Mouse (Mus musculus) lung, postnatal 0 days (tissue): ENCODE measurements around the gene Tmem136. TPM values are rescaled to one million over a fixed set of nuclear protein-coding genes. Genes with fewer than 3 reads are reported as not detected.

Experiments
- ATAC-seq: fragments of 200-750 bp; cut with Nextera tagmentation; 2 replicates; pipeline ENCODE4 v1.8.0; 2017; ENCODE audit warnings: moderate library complexity
- DNase-seq: peaks from one replicate; pipeline ENCODE4 v3.0.0-alpha.2; 2016; ENCODE audit warnings: low spot score
- H3K27ac ChIP-seq: fragments of 300-500 bp; sonication (generic); 2 replicates; pipeline ENCODE4 v1.5.1; 2014; ENCODE audit warnings: antibody characterized with exemption, mild to moderate bottlenecking, low read length, mixed read lengths
- H3K27me3 ChIP-seq: fragments of 300-500 bp; sonication (generic); replicated peaks from 2 replicates; pipeline ENCODE4 v1.6.1; 2014; ENCODE audit warnings: low read length, mixed read lengths; ENCODE audit not compliant: insufficient read depth
- H3K36me3 ChIP-seq: fragments of 300-500 bp; sonication (generic); 2 replicates; pipeline ENCODE4 v1.6.1; 2014; ENCODE audit warnings: low read length, mixed read lengths; ENCODE audit not compliant: insufficient read depth
- H3K4me1 ChIP-seq: fragments of 300-500 bp; sonication (generic); 2 replicates; pipeline ENCODE4 v1.6.1; 2014; ENCODE audit warnings: antibody characterized with exemption, low read depth, low read length, mixed read lengths; ENCODE audit not compliant: insufficient read depth
- H3K4me2 ChIP-seq: fragments of 300-500 bp; sonication (generic); replicated peaks from 2 replicates; pipeline ENCODE4 v1.6.1; 2014; ENCODE audit warnings: low read depth, mild to moderate bottlenecking, low read length, moderate library complexity, mixed read lengths
- H3K4me3 ChIP-seq: fragments of 300-500 bp; sonication (generic); 2 replicates; pipeline ENCODE4 v1.5.1; 2014; ENCODE audit warnings: low read depth, low read length
- H3K9ac ChIP-seq: fragments of 300-500 bp; sonication (generic); replicated peaks from 2 replicates; pipeline ENCODE4 v1.6.1; 2014; ENCODE audit warnings: low read depth, mild to moderate bottlenecking
- H3K9me3 ChIP-seq: fragments of 300-500 bp; sonication (generic); 2 replicates; pipeline ENCODE4 v1.6.1; 2016; ENCODE audit warnings: low read length, mixed read lengths
- CTCF ChIP-seq: IDR thresholded peaks from 2 replicates; pipeline ENCODE4 v1.5.1; 2016; ENCODE audit warnings: antibody characterized with exemption, mild to moderate bottlenecking
- EP300 ChIP-seq: IDR thresholded peaks from 2 replicates; pipeline ENCODE4 v1.6.1; 2016; ENCODE audit warnings: antibody characterized with exemption, mild to moderate bottlenecking, control low read depth
- WGBS: fragments of 180-500 bp; shearing (Covaris S2); extraction: QIAGEN DNeasy Blood & Tissue Kit; methylation state at CpG from one replicate; pipeline ENCODE4 v1.1.7; 2014; 5-methylcytosine and 5-hydroxymethylcytosine counted together
- polyA plus RNA-seq: library from polyadenylated mRNA; unstranded; fragments of >200 nt; fragmentation: Nextera tagmentation; extraction: Ambion mirVana; gene quantifications from 2 replicates; pipeline ENCODE4 v1.2.1, GENCODE M21; 2015

Tmem136 gene
- polyA plus RNA-seq, 1 experiment from 2014 or later = 2.8 TPM

DNA sequence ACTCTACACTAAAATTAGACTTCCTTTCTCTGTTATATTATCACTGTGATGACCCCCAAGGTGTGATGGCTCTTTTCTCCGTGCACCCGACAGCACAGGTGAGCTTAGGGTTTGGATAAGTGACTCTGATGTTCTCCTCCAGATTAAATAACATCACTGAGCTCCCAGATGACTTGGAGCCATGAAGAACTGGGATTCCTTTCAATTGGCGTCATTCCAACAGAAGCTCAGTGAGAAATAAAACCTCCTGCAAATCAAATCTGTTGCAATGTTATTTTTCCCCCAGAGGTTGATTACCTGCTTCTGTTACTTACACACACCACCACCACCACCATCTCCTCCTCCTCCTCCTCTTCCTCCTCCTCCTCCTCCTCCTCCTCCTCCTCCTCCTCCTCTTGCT lies 22.6 kb downstream of the Tmem136 start:
- no peak for ATAC-seq
- H3K9me3 ChIP-seq = no peaks in the 10 kb centered on the region

DNA sequence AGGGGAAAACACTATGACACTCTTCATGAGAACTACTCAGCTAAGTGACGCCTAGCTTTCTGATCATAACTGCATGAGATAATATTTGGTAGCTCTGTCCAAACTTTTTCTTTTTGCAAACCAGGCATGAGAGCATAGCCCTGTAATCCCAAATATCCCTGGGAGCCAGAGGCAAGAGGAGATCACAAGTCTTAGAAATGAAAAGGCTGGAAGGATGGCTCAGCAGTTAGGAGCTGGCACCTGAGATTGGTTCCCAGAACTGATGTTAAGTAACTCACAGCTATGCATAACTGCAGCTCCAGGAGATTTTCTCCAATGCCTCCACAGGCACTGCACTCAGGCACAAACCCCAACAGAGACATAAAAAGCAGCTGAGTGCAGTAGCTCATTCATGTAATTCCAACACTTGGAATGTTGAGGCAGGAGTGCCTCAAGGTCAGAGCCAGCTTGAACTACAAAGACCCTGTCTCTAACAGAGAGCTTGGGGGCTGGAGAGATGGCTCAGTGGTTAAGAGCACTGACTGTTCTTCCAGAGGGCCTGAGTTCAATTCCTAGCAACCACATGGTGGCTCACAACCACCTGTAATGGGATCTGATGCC lies 30.6 kb downstream of the Tmem136 start:
- no peak overlapping the region for H3K4me2 ChIP-seq
- no peaks in the 10 kb centered on the region for H3K9me3 ChIP-seq
- no peaks in the 10 kb centered on the region for H3K36me3 ChIP-seq
- peaks cover 19% of the 10 kb centered on the region; the same call in 1 of the 2 replicates for H3K4me1 ChIP-seq
- ATAC-seq = no peak
- no peak overlapping the region for H3K9ac ChIP-seq
- no peak overlapping the region for H3K4me3 ChIP-seq
- no peaks in the 10 kb centered on the region for H3K27me3 ChIP-seq
- DNase-seq = no peak
- TF ChIP-seq CTCF (no peak), EP300 (no peak)
- peak overlapping the region; percentile 11; the same call in 1 of the 2 replicates for H3K27ac ChIP-seq
- WGBS = 55% methylated on average over 1 of the region's 1 CpGs

More for the DNA sequence above, 22.6 kb downstream of the Tmem136 start:
- Histone ChIP-seq H3K4me3 (no peak overlapping the region), H3K27me3 (no peaks in the 10 kb centered on the region), H3K4me1 (peaks cover 3% of the 10 kb centered on the region; the same call in 1 of the 2 replicates), H3K27ac (no peak overlapping the region), H3K36me3 (no peaks in the 10 kb centered on the region), H3K4me2 (no peak overlapping the region), H3K9ac (no peak overlapping the region)
- DNase-seq = peak; percentile 45
- TF ChIP-seq EP300 (no peak), CTCF (no peak)
- WGBS = 48% methylated on average over 3 of the region's 3 CpGs

DNA sequence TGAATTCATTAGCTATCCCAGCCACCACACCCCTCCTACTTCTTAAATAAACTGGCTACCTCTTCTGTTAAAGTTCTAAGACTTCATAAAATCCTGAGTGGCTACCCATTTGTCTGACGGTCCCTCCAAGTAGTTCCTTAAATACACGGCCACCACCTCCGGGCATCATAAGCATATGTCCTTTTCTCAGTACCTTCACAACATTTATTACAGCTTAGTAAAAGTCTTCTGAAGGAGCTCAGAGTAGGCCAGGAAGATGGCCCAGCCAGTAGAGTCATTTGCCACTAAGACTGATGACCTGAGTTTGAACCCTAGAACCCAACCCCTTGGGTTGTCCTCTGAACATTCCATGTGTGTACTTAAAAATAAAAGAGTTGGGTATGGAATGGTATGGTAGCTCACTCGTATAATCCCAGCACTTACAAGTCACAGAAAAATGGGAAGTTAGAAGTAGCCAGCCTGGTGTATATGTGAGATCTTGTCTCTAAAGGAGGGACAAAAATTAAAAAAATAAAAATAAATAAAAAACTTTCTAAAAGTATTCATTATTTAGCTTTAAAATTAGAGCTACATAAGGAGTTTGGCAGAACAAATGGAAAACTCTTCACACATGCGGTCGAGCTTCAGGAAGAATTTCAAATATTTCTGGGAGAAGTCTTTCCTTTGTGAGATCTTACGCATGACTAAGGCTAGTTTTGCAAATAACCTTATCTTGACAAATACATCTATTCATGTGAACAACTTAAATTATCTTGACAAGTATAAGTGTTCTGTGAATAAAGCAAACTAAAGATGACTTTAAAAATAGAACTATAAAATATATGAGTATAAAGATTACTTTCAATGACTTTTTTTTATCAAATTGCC lies 31.6 kb downstream of the Tmem136 start:
- ATAC-seq = peak; percentile 80
- no peaks in the 10 kb centered on the region for H3K9me3 ChIP-seq
- H3K9ac ChIP-seq = no peak overlapping the region
- TF ChIP-seq CTCF (no peak), EP300 (peak; percentile 58)
- no peak overlapping the region; the same call in 1 of the 2 replicates for H3K4me2 ChIP-seq
- peak; percentile 85 for DNase-seq
- no peaks in the 10 kb centered on the region for H3K27me3 ChIP-seq
- peak overlapping the region; percentile 16 for H3K27ac ChIP-seq
- WGBS = 42% methylated on average over 7 of the region's 7 CpGs
- no peaks in the 10 kb centered on the region for H3K36me3 ChIP-seq
- peaks cover 22% of the 10 kb centered on the region; the same call in 1 of the 2 replicates for H3K4me1 ChIP-seq
- no peak overlapping the region for H3K4me3 ChIP-seq

DNA sequence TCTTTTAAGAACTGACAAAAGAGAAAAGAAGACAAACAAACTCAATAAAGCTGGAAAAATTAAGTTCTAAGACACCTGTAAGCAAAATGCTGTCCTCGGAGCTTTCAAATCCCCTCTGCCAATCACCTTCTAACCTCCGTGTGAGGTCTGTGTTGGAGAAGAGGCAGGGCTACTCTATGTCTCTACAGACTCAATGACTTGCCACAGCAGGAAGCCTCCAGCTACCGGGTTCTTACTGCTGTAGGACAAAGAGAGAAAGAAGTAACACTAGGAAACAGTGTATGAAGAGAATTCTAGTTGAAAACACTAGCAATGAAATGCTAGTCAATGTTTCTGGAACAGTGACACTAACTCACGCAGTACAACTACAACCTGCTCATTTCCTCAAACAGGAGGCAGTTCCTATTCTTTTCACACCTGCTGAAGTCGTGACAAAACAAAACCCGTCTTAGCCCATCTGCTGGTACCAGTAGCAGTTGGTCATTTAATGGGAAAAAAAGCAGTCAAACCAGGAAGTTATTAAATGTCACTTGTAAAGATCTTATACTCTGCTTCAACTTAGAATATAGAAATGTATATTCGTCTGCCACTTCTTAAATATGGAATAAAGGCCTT lies 32.8 kb downstream of the Tmem136 start:
- ATAC-seq = no peak
- H3K4me2 ChIP-seq = no peak overlapping the region
- no peak for TF ChIP-seq CTCF
- TF ChIP-seq EP300 = no peak
- H3K4me1 ChIP-seq = peaks cover 25% of the 10 kb centered on the region; the same call in 1 of the 2 replicates
- H3K36me3 ChIP-seq = no peaks in the 10 kb centered on the region
- H3K27me3 ChIP-seq = no peaks in the 10 kb centered on the region
- 50% methylated on average over 7 of the region's 7 CpGs for WGBS
- H3K9me3 ChIP-seq = no peaks in the 10 kb centered on the region
- H3K4me3 ChIP-seq = no peak overlapping the region
- H3K27ac ChIP-seq = no peak overlapping the region
- DNase-seq = no peak
- H3K9ac ChIP-seq = no peak overlapping the region

DNA sequence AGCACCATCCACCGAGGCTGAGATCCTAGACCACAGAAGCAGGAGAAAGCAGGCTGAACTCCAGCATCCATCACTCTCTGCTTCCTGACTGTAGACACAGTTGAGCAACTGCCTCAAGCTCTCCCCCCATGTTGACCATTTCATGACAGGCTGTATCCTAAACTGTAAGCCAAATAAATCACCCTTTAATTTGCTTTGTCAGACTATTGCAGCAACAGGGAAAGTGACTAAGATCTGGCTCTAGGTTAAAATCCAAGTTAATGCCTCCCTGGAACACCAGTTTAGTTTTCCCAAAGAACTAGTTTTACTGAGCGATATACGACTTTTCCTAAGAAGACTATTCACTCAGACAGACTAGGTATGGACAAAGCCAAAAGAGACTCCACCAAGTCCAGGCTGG lies 37.7 kb downstream of the Tmem136 start:
- Histone ChIP-seq H3K4me2 (no peak overlapping the region), H3K4me1 (peaks cover 14% of the 10 kb centered on the region; the same call in 1 of the 2 replicates), H3K27ac (no peak overlapping the region), H3K36me3 (no peaks in the 10 kb centered on the region), H3K9me3 (no peaks in the 10 kb centered on the region), H3K9ac (no peak overlapping the region), H3K4me3 (no peak overlapping the region), H3K27me3 (no peaks in the 10 kb centered on the region)
- ATAC-seq = no peak
- no peak for DNase-seq
- 82% methylated on average over 3 of the region's 3 CpGs for WGBS
- TF ChIP-seq EP300 (no peak), CTCF (no peak)

- ATAC-seq = peak; percentile 59; the same call in 1 of the 2 replicates
- H3K9me3 ChIP-seq = no peaks in the 10 kb centered on the region
- H3K4me1 ChIP-seq = peaks cover 10% of the 10 kb centered on the region; the same call in 1 of the 2 replicates
- DNase-seq = peak; percentile 65
- WGBS = 69% methylated on average over 7 of the region's 7 CpGs
- H3K27me3 ChIP-seq = no peaks in the 10 kb centered on the region
- H3K27ac ChIP-seq = no peak overlapping the region
- 0 out of 2 replicates have a peak overlapping the region, but pooled peaks have one; percentile 20 for H3K4me2 ChIP-seq
- no peaks in the 10 kb centered on the region for H3K36me3 ChIP-seq
- no peak overlapping the region for H3K4me3 ChIP-seq
- TF ChIP-seq CTCF (no peak), EP300 (no peak)
- no peak overlapping the region for H3K9ac ChIP-seq
These were observed 40.2 kb downstream of the Tmem136 start for GRCm38 (mm10) chr9:43076163-43076562.
